Mouse (Mus musculus): Measurements from ENCODE around the gene Vmn1r59.
"Not testable (repeated sequence)": the region's sequence is repeated elsewhere in the genome, so short reads cannot be mapped to it uniquely, and the experiment has no call there.

Vmn1r59 gene

DNA sequence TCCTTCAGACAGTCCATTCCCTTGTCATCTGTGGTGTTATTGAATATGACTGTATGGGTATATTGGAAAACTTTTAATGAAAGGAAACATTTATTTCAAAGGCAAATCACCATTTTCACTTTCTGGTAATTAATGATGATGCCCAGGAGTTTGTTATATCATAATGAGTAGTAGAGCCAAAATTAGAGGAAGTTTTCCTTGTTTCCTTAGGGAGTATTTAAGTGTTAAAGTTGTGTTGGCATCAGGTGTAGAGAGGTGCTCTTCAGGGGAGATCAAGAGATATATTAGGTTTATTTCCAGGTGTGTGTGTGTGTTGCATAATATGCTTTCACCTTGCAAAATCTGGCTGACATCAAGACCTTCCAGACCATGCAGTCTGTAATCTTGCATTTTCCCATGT, at the start of gene Vmn1r59:
Gene Vmn1r59 (minus strand): TSS at position 101 of the 400 bp plus-strand sequence.
- no peak for DNase-seq

DNA sequence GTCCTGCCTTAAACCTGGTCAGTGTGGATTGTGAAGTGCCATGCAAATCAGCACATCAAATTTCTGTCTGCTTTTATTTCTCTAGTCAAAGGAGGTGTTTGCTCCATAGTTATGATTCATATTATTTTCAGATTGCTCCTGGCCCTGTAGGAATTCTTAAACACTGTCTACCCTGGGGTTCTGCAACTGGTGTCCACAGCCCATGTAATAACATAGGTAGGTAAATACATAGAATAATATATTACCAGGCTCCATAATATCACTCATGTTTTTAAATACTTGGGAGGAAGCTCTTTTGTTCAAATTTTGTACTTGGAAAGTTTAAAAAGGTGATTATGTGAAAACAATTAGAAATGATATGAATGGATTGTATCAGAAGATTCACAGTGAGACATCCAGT, 37.3 kb upstream of the Vmn1r59 start, which contains the start of gene Vmn2r28:
Gene Vmn2r28 (minus strand): TSS at position 101 of the 400 bp plus-strand sequence.
- not testable (repeated sequence) for DNase-seq

DNA sequence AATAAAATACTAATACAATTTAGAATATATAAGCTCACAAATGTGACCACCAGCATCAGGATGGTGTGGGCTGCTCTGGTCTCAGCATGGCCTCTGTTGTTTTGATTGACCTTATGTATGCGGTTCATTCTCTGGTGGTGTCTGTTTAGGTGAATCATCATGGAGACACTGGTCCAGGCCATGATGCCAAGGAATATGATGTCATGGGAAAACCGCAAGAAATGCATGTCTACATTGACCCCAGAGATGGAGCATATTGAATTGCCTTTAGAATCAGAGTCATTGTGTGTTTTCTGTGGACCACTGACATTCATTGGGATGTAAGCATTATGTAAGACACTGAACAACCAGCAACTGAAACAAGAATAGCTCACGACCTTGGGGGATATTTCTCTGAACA, 2.6 kb downstream of the Vmn1r59 start:
- not testable (repeated sequence) for DNase-seq

DNA sequence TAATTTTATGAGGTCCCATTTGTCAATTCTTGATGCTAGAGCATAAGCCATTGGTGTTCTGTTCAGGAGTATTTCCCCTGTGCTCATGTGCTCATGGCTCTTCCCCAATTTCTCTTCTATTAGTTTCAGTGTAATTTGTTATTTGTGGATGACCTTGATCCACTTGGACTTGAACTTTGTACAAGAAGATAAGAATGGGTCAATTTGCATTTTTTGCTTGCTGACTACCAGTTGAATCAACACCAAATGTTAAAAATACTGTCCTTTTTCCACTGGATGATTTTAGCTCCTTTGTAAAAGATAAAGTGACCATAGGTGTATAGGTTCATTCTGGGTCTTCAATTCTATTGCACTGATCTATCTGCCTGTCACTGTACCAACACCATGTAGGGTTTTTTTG, 7.9 kb downstream of the Vmn1r59 start:
- no peak for DNase-seq

DNA sequence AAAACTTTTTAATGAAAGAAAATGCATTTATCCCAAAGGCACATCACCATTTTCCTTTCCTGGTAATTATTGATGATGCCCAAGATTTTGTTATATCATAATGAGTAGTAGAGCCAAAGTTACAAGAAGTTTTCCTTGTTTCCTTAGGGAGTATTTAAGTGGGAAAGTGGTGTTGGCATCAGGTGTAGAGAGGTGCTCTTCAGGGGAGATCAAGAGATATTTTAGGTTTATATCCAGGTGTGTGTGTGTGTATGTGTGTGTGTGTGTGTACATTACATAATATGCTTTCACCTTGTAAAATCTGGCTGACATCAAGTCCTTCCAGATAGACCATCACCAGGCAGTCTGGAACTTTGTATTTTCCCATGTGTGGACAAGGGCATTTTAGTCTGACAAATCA, 43.3 kb downstream of the Vmn1r59 start, which contains the start of gene Vmn1r58:
Gene Vmn1r58 (minus strand): TSS at position 101 of the 400 bp plus-strand sequence.
- DNase-seq = not testable (repeated sequence)

DNA sequence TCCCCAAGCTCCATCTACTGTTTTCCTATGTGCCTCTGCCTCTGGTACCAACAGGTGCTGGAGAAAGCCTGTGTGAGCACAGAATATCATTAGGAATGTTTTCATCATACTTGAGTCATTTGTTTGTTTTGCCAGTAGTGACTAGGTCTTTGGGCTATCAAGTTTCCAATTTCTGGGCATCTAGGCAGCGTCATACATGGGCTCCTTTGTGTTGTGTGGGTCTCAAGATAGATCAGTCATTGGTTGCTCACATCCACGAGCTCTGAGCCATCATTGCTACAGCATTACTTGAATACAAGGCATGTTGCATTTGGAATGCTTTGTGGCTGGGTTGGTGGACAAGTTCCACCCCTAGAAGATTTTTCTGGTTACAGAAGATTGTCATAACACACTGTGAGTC, 50.4 kb downstream of the Vmn1r59 start:
- DNase-seq = no peak
